Mouse (Mus musculus) macrophage (primary cell): ENCODE results near the gene Pnldc1. TPM values are rescaled to one million over a fixed set of nuclear protein-coding genes. Genes with fewer than 3 reads are reported as not detected.

Experiments
- H3K27ac ChIP-seq: fragments of 350-480 bp; formaldehyde crosslinking; 2 replicates; pipeline ENCODE4 v1.9.0; 2021
- H3K36me3 ChIP-seq: fragments of 350-480 bp; formaldehyde crosslinking; 2 replicates; pipeline ENCODE4 v1.9.0; 2021; ENCODE audit errors: inconsistent target
- H3K4me3 ChIP-seq: fragments of 350-480 bp; formaldehyde crosslinking; 2 replicates; pipeline ENCODE4 v1.9.0; 2021; ENCODE audit errors: inconsistent target
- H3K79me2 ChIP-seq: fragments of 350-480 bp; formaldehyde crosslinking; 2 replicates; pipeline ENCODE4 v1.9.0; 2021; ENCODE audit errors: inconsistent target
- WGBS: methylation state at CpG from one replicate; pipeline ENCODE4 v1.1.7; 2026; ENCODE audit warnings: inconsistent platforms; ENCODE audit not compliant: missing documents; 5-methylcytosine and 5-hydroxymethylcytosine counted together
- polyA plus RNA-seq: library from polyadenylated mRNA; stranded (reverse); fragments of 250-400 nt; gene quantifications from 3 replicates; pipeline ENCODE4 v1.2.4, GENCODE M21; 2018; ENCODE audit warnings: inconsistent platforms

The Pnldc1 gene
- polyA plus RNA-seq, 1 experiment from 2014 or later = not detected

DNA sequence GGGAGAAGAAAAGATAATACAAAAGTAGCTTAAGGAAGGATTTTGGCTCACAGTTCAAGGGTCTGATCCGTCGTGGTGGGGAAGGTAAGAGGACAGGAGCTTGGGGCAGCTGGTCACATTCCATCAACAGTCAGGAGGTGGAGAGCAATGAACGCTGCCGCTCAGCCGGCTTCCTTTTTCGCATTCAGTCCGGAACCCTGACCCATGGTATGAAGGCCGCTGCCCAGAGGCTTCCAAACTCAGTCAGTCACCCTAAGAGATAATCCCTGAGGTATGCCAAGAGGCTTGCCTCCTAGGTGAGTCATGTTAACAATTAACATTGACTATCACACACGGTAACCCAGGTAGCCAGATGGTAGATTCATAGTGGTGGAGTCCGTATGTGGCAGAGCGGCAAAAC, 55.6 kb downstream of the Pnldc1 start:
- 98% methylated on average over 11 of the region's 11 CpGs for WGBS
- no peak overlapping the region for H3K4me3 ChIP-seq
- no peaks in the 10 kb centered on the region for H3K79me2 ChIP-seq
- H3K36me3 ChIP-seq = no peaks in the 10 kb centered on the region
- no peak overlapping the region for H3K27ac ChIP-seq

- Histone ChIP-seq H3K4me3 (no peak overlapping the region), H3K79me2 (no peaks in the 10 kb centered on the region), H3K27ac (no peak overlapping the region), H3K36me3 (no peaks in the 10 kb centered on the region)
- WGBS = 17% methylated on average over 2 of the region's 2 CpGs
These were observed 56.2 kb downstream of the Pnldc1 start for GRCm38 (mm10) chr17:12853821-12854220.

- H3K4me3 ChIP-seq = no peak overlapping the region
- no peaks in the 10 kb centered on the region for H3K79me2 ChIP-seq
- H3K27ac ChIP-seq = no peak overlapping the region
- 92% methylated on average over 11 of the region's 11 CpGs for WGBS
- no peaks in the 10 kb centered on the region for H3K36me3 ChIP-seq
These were observed 58.3 kb downstream of the Pnldc1 start for GRCm38 (mm10) chr17:12851689-12852088.

DNA sequence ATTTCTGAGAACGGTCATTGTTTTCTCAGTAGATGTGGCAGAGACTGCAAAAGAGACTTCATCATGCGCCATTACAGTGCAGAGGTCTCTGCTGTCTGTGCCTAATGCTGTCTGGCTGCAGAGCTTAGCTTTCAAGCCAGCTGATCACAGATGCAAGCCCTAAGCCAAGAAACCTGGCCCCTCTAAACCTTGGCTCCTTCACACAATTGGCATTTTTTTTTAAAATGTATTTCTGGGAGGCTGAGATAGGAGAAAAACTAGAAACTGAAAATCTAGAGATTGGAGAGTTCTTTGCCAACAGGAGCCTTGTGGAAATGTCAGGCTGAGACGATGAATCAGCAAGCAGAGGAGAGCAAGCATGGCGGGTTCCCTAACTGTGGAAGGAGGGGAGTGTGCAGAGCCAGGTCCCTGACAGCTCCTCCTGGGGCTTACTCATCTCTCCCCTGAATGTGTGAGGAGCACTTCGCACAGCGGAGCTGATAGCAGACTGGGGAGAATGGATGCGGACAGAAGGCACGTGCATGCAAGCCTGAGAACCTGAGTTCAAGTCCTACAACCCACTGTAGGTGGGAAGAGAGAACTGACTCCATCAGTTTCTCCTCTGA, 60.1 kb downstream of the Pnldc1 start:
- no peaks in the 10 kb centered on the region for H3K36me3 ChIP-seq
- 92% methylated on average over 8 of the region's 8 CpGs for WGBS
- no peak overlapping the region for H3K27ac ChIP-seq
- H3K4me3 ChIP-seq = no peak overlapping the region
- no peaks in the 10 kb centered on the region for H3K79me2 ChIP-seq

DNA sequence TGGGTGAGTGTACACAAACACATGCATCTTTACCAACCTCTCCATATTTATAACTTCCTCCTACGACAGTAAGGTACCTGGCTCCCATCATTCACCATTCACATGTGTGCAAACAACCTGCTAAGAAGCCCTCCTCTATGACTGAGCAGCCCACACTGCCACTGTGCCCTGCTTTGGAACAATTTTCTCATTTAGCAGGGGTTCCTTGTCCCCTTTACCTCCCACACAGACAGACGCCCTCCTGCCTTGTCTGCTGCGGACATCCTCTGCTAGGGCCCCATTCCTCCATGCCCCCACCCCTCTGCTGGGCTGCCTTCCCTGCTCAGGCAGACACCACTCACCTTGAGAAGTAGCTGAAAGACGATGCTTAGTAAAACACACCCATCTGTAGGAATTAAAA, 62.3 kb downstream of the Pnldc1 start:
- Histone ChIP-seq H3K27ac (no peak overlapping the region), H3K36me3 (no peaks in the 10 kb centered on the region), H3K79me2 (no peaks in the 10 kb centered on the region), H3K4me3 (no peak overlapping the region)
- WGBS = 93% methylated on average over 4 of the region's 4 CpGs

GRCm38 (mm10) chr17:12846474-12846873, 63.6 kb downstream of the Pnldc1 start:
- 91% methylated on average over 5 of the region's 5 CpGs for WGBS
- Histone ChIP-seq H3K79me2 (no peaks in the 10 kb centered on the region), H3K27ac (no peak overlapping the region), H3K36me3 (no peaks in the 10 kb centered on the region), H3K4me3 (no peak overlapping the region)

GRCm38 (mm10) chr17:12845862-12846261, 64.2 kb downstream of the Pnldc1 start:
- no peak overlapping the region for H3K27ac ChIP-seq

DNA sequence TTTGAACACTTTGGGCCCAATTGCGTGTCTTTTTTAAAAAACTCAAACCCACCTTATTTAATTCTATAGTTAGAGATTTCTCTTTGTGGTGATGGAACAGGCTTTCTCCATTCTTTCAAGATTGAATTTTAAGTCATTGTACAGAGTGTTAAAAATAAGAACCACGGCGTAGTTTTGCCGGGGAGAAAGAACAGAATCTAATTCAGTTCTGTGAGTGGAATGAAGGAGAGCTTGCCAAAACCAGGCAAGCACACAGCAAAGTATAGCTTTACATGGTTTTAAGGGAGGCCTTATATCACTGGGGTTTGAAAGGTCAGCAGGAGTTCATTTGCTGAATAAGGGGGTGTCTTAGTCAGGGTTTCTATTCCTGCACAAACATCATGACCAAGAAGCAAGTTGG, 65.5 kb downstream of the Pnldc1 start:
- Histone ChIP-seq H3K27ac (no peak overlapping the region), H3K36me3 (no peaks in the 10 kb centered on the region), H3K79me2 (no peaks in the 10 kb centered on the region), H3K4me3 (no peak overlapping the region)
- 97% methylated on average over 4 of the region's 4 CpGs for WGBS

More at GRCm38 (mm10) chr17:12845862-12846261, 64.2 kb downstream of the Pnldc1 start:
- H3K4me3 ChIP-seq = no peak overlapping the region
- no peaks in the 10 kb centered on the region for H3K79me2 ChIP-seq
- 64% methylated on average over 5 of the region's 5 CpGs for WGBS
- H3K36me3 ChIP-seq = no peaks in the 10 kb centered on the region

- Histone ChIP-seq H3K36me3 (no peaks in the 10 kb centered on the region), H3K27ac (no peak overlapping the region), H3K4me3 (no peak overlapping the region), H3K79me2 (no peaks in the 10 kb centered on the region)
- WGBS = 21% methylated on average over 6 of the region's 6 CpGs
These were observed 66.2 kb downstream of the Pnldc1 start for GRCm38 (mm10) chr17:12843826-12844225.

DNA sequence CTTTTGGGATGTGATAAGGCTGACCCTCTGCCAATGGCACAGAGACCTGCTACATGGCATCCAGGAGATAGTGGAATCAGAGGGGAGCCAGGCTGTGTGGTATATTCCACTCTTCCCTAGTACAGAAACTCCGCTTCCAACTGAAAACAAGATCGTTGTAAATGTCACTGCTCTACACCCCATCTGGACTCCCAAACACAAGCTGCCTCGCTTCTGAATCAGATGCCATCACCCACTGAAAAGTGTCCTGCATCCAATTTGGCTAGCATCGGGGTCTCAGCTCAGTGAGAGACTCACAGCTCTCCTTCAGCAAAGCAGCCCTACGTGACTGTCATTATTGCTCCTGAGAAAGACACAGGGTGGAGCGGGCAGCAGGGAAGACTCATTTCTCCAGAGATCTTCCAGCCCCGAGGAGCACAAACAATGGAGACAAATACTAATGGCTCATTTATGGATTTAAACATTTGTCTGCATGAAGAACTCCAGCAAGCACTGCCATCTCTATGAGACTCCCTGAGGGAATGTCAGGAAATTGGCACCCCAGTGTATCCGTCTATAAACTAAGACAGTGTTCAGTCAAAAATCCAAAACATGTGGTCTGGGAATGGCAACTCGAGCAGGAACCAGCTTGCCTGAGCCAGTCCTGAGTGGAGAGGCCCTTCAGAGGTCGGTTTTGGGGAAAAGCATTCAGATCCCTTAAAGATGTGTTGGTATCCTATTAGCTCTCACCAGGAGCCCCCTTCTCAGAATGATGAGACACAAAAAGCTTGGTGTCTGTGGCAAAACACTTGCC, 70.4 kb downstream of the Pnldc1 start:
- H3K36me3 ChIP-seq = no peaks in the 10 kb centered on the region
- WGBS = 85% methylated on average over 10 of the region's 10 CpGs
- no peak overlapping the region for H3K4me3 ChIP-seq
- no peaks in the 10 kb centered on the region for H3K79me2 ChIP-seq
- no peak overlapping the region for H3K27ac ChIP-seq

Other genes with a start within 250 kb of the Pnldc1 start
- not detected in 3 replicates for gene Slc22a1, start 234.4 kb downstream of the Pnldc1 start, polyA plus RNA-seq
- gene Igf2r, start 140.6 kb downstream of the Pnldc1 start, polyA plus RNA-seq = 44.5 to 77.5 TPM (median 67.5 TPM) in 3 replicates
- gene Mas1, start 42.1 kb downstream of the Pnldc1 start, polyA plus RNA-seq = not detected in 3 replicates
- gene Mrgprh, start 34.2 kb downstream of the Pnldc1 start, polyA plus RNA-seq = not detected in 3 replicates
- 108 to 202 TPM (median 164 TPM) in 3 replicates for gene Tcp1, start 5.5 kb upstream of the Pnldc1 start, polyA plus RNA-seq
- gene Mrpl18, start 6.1 kb upstream of the Pnldc1 start, polyA plus RNA-seq = 51.1 to 81.8 TPM (median 56.2 TPM) in 3 replicates
- gene Acat3, start 30.4 kb upstream of the Pnldc1 start, polyA plus RNA-seq = 0.39 TPM in 1 of 3 replicates, not detected in the others
- gene Acat2, start 50.5 kb upstream of the Pnldc1 start, polyA plus RNA-seq = 7.0 to 21.1 TPM (median 15.6 TPM) in 3 replicates
- 87.5 to 118 TPM (median 87.8 TPM) in 3 replicates for gene Wtap, start 83.9 kb upstream of the Pnldc1 start, polyA plus RNA-seq
- 43.6 to 99.3 TPM (median 89.5 TPM) in 3 replicates for gene Sod2, start 96.6 kb upstream of the Pnldc1 start, polyA plus RNA-seq
- gene Gpr31b, start 142.1 kb upstream of the Pnldc1 start, polyA plus RNA-seq = 0.46 to 2.5 TPM (median 1.6 TPM) in 3 replicates
- gene Tcp10b, start 150.9 kb upstream of the Pnldc1 start, polyA plus RNA-seq = 0.30 to 0.32 TPM in 2 of 3 replicates, not detected in the other
- not detected in 3 replicates for gene Unc93a, start 221.6 kb upstream of the Pnldc1 start, polyA plus RNA-seq